Mouse (Mus musculus) 3134 (cell line): ENCODE measurements around the gene Grin2d.

Experiments
- DNase-seq: peaks from one replicate; pipeline ENCODE4 v3.0.0-alpha.2; 2011; ENCODE audit warnings: low spot score; ENCODE audit not compliant: insufficient read length; ENCODE audit errors: extremely low read depth

The Grin2d gene

GRCm38 (mm10) chr7:45898125-45898524 lies 19.9 kb upstream of the Grin2d start:
- DNase-seq, result peak; percentile 33

GRCm38 (mm10) chr7:45897258-45897757 lies 19.1 kb upstream of the Grin2d start:
- DNase-seq, result peak; percentile 81

- DNase-seq, result peak; percentile 99
Observed at GRCm38 (mm10) chr7:45896517-45897257, 18.5 kb upstream of the Grin2d start, which contains the start of the genes Syngr4 and Tmem143. TSS of gene Syngr4 (minus strand) at chr7:45896714. TSS of gene Tmem143 (plus strand) at chr7:45896941.

- DNase-seq, result no peak
Observed at GRCm38 (mm10) chr7:45895931-45896516, 17.8 kb upstream of the Grin2d start.

- no peak for DNase-seq
Observed at GRCm38 (mm10) chr7:45892651-45893050, 14.5 kb upstream of the Grin2d start.

GRCm38 (mm10) chr7:45887246-45887645 lies 9.1 kb upstream of the Grin2d start:
- no peak for DNase-seq

- no peak for DNase-seq
Observed at GRCm38 (mm10) chr7:45881011-45881410, 2.8 kb upstream of the Grin2d start.

GRCm38 (mm10) chr7:45880531-45880930 lies 2.4 kb upstream of the Grin2d start:
- DNase-seq, result no peak

- DNase-seq, result no peak
Observed at GRCm38 (mm10) chr7:45876895-45877294, 1.3 kb downstream of the Grin2d start.

GRCm38 (mm10) chr7:45873061-45873947 lies 4.9 kb downstream of the Grin2d start:
- peak; percentile 75 for DNase-seq

- DNase-seq, result peak; percentile 81
Observed at GRCm38 (mm10) chr7:45872624-45873023, 5.6 kb downstream of the Grin2d start, which contains the start of gene Kdelr1. TSS of gene Kdelr1 (plus strand) at chr7:45872772.

GRCm38 (mm10) chr7:45870282-45871058 lies 7.7 kb downstream of the Grin2d start:
- DNase-seq, result no peak

GRCm38 (mm10) chr7:45869787-45870186 lies 8.4 kb downstream of the Grin2d start:
- DNase-seq, result no peak

- DNase-seq, result no peak
Observed at GRCm38 (mm10) chr7:45869107-45869670, 9.0 kb downstream of the Grin2d start.

GRCm38 (mm10) chr7:45867871-45868270 lies 10.3 kb downstream of the Grin2d start:
- no peak for DNase-seq

- peak; percentile 94 for DNase-seq
Observed at GRCm38 (mm10) chr7:45865925-45866910, 12.0 kb downstream of the Grin2d start.

GRCm38 (mm10) chr7:45864435-45864834 lies 13.7 kb downstream of the Grin2d start:
- DNase-seq, result no peak

GRCm38 (mm10) chr7:45862804-45863203 lies 15.4 kb downstream of the Grin2d start:
- DNase-seq, result no peak

GRCm38 (mm10) chr7:45859008-45859407 lies 19.2 kb downstream of the Grin2d start:
- no peak for DNase-seq
